Mouse (Mus musculus): ENCODE results near the gene Tti1. TPM values are rescaled to one million over a fixed set of nuclear protein-coding genes. Genes with fewer than 3 reads are reported as not detected.

Tti1 gene
- 24.5 and 25.6 TPM in 2 replicates for polyA plus RNA-seq (2014; fragmentation: Nextera tagmentation; extraction: Ambion mirVana)

DNA sequence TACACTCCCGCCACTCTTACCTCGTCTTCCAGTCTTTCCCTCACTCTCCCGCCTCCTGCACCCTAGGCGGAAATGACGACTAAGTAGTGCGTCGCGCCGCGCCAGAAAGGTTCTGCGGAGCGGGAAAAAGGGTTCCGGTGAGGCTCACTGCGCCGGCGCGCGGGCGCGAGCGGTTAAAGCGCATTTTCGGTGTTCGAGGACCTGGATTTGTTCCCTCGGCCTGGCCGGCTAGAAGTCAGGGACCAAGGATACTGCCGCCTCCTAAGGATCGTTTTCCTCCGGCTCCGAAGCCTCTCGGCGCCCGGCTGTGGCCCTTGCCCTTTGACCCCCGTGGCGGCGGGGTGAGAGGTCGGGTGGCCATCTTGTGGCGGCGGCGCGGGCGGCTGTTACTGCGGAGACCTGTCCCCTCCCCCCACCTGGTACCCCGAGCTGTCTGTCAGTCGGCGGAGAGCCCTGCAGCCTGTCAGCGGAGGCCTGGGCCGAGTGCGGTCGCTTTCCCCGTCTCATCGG lies at the start of gene Tti1, which contains the start of gene Rprd1b:
Tti1 (minus strand) TSS at position 80 of the 510 bp plus-strand sequence.
Rprd1b (plus strand) TSS at position 144 of the 510 bp plus-strand sequence.
- H3K4me1 ChIP-seq (ENCODE audit: control insufficient read depth, insufficient read depth, low read length), result peaks cover 23% of the 10 kb centered on the region
- peak; percentile 92 for ATAC-seq (replicated peaks; ENCODE audit: insufficient number of reproducible peaks, low FRiP score, low TSS enrichment)
- no peaks in the 10 kb centered on the region for H3K9me3 ChIP-seq (replicated peaks; ENCODE audit: control insufficient read depth, low read length)
- H3K36me3 ChIP-seq (ENCODE audit: control insufficient read depth, insufficient read depth, low read length), result no peaks in the 10 kb centered on the region
- WGBS (ENCODE audit: insufficient replicate concordance), result under 1% methylated on average over 46 of the region's 52 CpGs
- H3K27ac ChIP-seq (ENCODE audit: low read depth, low read length), result peak within 1 kb of the TSS; percentile 96
- peak within 1 kb of the TSS; percentile 91 for H3K4me3 ChIP-seq (ENCODE audit: low read depth, low read length)
- H3K4me2 ChIP-seq, result peak within 1 kb of the TSS; percentile 83
- no peaks in the 10 kb centered on the region for H3K27me3 ChIP-seq (ENCODE audit: control insufficient read depth, insufficient read depth, low read length)
- peak within 1 kb of the TSS; percentile 94 for H3K9ac ChIP-seq (ENCODE audit: low read depth, low read length)

DNA sequence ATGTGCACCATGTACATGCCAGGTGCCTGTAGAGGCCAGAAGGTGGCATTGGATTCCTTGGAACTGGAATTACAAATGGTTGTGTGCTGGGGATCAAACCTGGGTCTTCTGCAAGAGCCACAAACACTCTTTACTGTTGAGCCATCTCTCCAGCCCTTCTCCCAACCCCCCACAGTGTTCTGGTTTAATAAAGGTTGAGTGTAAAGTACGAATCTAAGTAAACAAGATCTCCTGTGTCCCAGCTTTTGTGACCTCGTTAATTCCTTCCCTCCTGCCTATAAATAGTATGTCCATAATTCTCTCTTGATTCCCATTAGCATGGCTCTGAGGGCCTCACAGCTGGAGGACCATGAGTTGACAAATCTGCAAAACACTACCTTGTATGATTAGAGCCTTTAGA lies 49.7 kb upstream of the Tti1 start:
- Histone ChIP-seq H3K4me2 (no peak overlapping the region), H3K36me3 (ENCODE audit: control insufficient read depth, insufficient read depth, low read length) (peaks cover 11% of the 10 kb centered on the region), H3K27me3 (ENCODE audit: control insufficient read depth, insufficient read depth, low read length) (no peaks in the 10 kb centered on the region), H3K9me3 (replicated peaks; ENCODE audit: control insufficient read depth, low read length) (no peaks in the 10 kb centered on the region), H3K4me3 (ENCODE audit: low read depth, low read length) (no peak overlapping the region), H3K4me1 (ENCODE audit: control insufficient read depth, insufficient read depth, low read length) (0 out of 2 replicates have a peak, but pooled peaks cover 3% of the 10 kb centered on the region), H3K27ac (ENCODE audit: low read depth, low read length) (no peak overlapping the region), H3K9ac (ENCODE audit: low read depth, low read length) (no peak overlapping the region)
- no peak for ATAC-seq (replicated peaks; ENCODE audit: insufficient number of reproducible peaks, low FRiP score, low TSS enrichment)
- 76% methylated on average over 2 of the region's 2 CpGs for WGBS (ENCODE audit: insufficient replicate concordance)

- WGBS (ENCODE audit: insufficient replicate concordance), result 89% methylated on average over 6 of the region's 6 CpGs
- Histone ChIP-seq H3K27me3 (ENCODE audit: control insufficient read depth, insufficient read depth, low read length) (no peaks in the 10 kb centered on the region), H3K4me2 (no peak overlapping the region), H3K36me3 (ENCODE audit: control insufficient read depth, insufficient read depth, low read length) (peaks cover 11% of the 10 kb centered on the region), H3K4me3 (ENCODE audit: low read depth, low read length) (no peak overlapping the region), H3K27ac (ENCODE audit: low read depth, low read length) (no peak overlapping the region), H3K9me3 (replicated peaks; ENCODE audit: control insufficient read depth, low read length) (no peaks in the 10 kb centered on the region), H3K4me1 (ENCODE audit: control insufficient read depth, insufficient read depth, low read length) (peaks cover 6% of the 10 kb centered on the region), H3K9ac (ENCODE audit: low read depth, low read length) (no peak overlapping the region)
- no peak for ATAC-seq (replicated peaks; ENCODE audit: insufficient number of reproducible peaks, low FRiP score, low TSS enrichment)
Observed at GRCm38 (mm10) chr2:158076690-158077089, 48.5 kb upstream of the Tti1 start.

DNA sequence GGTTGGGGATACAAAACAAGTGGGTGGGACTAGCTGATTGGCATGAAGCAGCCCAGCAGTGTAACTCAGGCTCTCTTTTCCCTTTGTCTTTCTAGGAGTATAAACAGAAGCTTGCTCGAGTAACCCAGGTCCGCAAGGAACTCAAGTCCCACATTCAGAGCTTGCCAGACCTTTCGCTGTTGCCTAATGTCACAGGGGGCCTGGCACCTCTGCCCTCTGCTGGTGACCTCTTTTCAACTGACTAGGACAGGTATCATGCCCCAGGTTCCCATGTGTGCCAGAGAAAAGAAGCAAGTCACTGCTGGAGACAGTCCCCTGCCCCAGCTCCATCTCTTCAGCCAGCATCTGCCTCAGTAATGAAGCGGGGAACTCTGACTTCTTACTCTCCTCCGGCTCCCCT lies 46.6 kb upstream of the Tti1 start:
- WGBS (ENCODE audit: insufficient replicate concordance), result 90% methylated on average over 5 of the region's 5 CpGs
- Histone ChIP-seq H3K4me3 (ENCODE audit: low read depth, low read length) (no peak overlapping the region), H3K4me2 (no peak overlapping the region), H3K36me3 (ENCODE audit: control insufficient read depth, insufficient read depth, low read length) (peaks cover 11% of the 10 kb centered on the region), H3K9me3 (replicated peaks; ENCODE audit: control insufficient read depth, low read length) (no peaks in the 10 kb centered on the region), H3K9ac (ENCODE audit: low read depth, low read length) (no peak overlapping the region), H3K4me1 (ENCODE audit: control insufficient read depth, insufficient read depth, low read length) (peaks cover 17% of the 10 kb centered on the region), H3K27ac (ENCODE audit: low read depth, low read length) (no peak overlapping the region), H3K27me3 (ENCODE audit: control insufficient read depth, insufficient read depth, low read length) (no peaks in the 10 kb centered on the region)
- no peak for ATAC-seq (replicated peaks; ENCODE audit: insufficient number of reproducible peaks, low FRiP score, low TSS enrichment)

DNA sequence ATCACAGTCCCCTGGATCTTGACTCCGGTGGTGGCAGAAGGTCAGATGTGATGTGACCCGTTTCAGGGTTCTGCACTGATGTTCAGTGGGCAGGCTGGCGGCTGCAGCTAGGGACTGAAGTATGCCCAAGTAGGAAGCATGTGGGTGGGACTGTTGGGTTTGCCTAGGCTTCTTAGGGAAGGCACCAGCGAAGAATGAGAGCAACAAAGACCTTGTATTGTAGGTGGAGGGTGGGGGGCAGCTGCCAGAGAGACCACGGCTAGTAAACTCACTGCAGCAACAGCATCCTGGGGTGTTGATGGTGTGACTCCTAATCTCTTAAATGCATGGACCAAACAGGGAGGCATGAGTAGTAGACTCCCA lies 43.4 kb upstream of the Tti1 start:
- no peak overlapping the region for H3K9ac ChIP-seq (ENCODE audit: low read depth, low read length)
- H3K36me3 ChIP-seq (ENCODE audit: control insufficient read depth, insufficient read depth, low read length), result peaks cover 8% of the 10 kb centered on the region
- peak overlapping the region; percentile 60 for H3K27ac ChIP-seq (ENCODE audit: low read depth, low read length)

DNA sequence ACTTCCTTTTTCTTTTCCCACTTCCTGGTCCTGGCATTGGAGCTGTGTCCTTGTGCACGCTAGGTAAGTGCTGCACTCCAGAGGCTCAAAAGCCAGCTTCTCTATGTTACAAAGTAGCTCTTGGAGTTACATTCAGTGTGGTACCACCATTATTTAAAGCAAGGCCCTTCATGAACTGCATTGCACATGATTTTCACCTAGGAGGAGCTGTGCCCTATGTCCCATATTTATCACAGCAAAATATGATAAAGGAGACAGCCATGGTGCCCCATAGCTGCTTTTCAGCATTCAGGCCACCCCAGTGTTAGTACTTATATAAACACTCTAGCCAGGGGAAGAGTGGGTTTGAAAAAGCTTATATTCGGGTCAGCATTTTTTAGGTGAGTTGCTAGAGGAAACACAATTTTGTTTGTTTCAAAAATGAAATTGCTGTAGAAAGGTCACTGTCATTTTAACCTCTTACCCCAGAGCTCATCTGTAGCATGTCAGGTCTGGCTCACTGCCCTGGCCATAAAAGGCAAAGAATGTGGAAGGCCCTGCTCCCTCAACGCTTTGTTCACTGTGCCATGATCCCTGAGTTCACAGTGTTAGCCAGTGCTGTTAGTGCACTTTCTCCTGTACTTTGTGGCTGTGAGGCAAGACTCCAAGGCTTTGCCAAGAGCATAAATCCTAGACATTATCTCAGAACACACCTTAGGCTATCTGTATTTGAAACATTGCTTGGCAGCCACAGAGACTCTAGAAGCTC lies 42.8 kb upstream of the Tti1 start:
- no peak for ATAC-seq (replicated peaks; ENCODE audit: insufficient number of reproducible peaks, low FRiP score, low TSS enrichment)
- Histone ChIP-seq H3K27me3 (ENCODE audit: control insufficient read depth, insufficient read depth, low read length) (no peaks in the 10 kb centered on the region), H3K4me1 (ENCODE audit: control insufficient read depth, insufficient read depth, low read length) (peaks cover 24% of the 10 kb centered on the region), H3K36me3 (ENCODE audit: control insufficient read depth, insufficient read depth, low read length) (peaks cover 5% of the 10 kb centered on the region; the same call in 1 of the 2 replicates), H3K9ac (ENCODE audit: low read depth, low read length) (no peak overlapping the region), H3K9me3 (replicated peaks; ENCODE audit: control insufficient read depth, low read length) (no peaks in the 10 kb centered on the region), H3K27ac (ENCODE audit: low read depth, low read length) (peak overlapping the region; percentile 60), H3K4me2 (no peak overlapping the region), H3K4me3 (ENCODE audit: low read depth, low read length) (no peak overlapping the region)
- 61% methylated on average over 3 of the region's 3 CpGs for WGBS (ENCODE audit: insufficient replicate concordance)

More for the DNA sequence above, 43.4 kb upstream of the Tti1 start:
- H3K4me3 ChIP-seq (ENCODE audit: low read depth, low read length), result no peak overlapping the region
- no peak overlapping the region for H3K4me2 ChIP-seq
- ATAC-seq (replicated peaks; ENCODE audit: insufficient number of reproducible peaks, low FRiP score, low TSS enrichment), result no peak
- 78% methylated on average over 5 of the region's 5 CpGs for WGBS (ENCODE audit: insufficient replicate concordance)
- peaks cover 20% of the 10 kb centered on the region for H3K4me1 ChIP-seq (ENCODE audit: control insufficient read depth, insufficient read depth, low read length)
- no peaks in the 10 kb centered on the region for H3K9me3 ChIP-seq (replicated peaks; ENCODE audit: control insufficient read depth, low read length)
- no peaks in the 10 kb centered on the region for H3K27me3 ChIP-seq (ENCODE audit: control insufficient read depth, insufficient read depth, low read length)

- no peaks in the 10 kb centered on the region for H3K27me3 ChIP-seq (ENCODE audit: control insufficient read depth, insufficient read depth, low read length)
- H3K9me3 ChIP-seq (replicated peaks; ENCODE audit: control insufficient read depth, low read length), result no peaks in the 10 kb centered on the region
- no peak overlapping the region for H3K4me2 ChIP-seq
- H3K4me3 ChIP-seq (ENCODE audit: low read depth, low read length), result no peak overlapping the region
- no peak overlapping the region for H3K9ac ChIP-seq (ENCODE audit: low read depth, low read length)
- H3K4me1 ChIP-seq (ENCODE audit: control insufficient read depth, insufficient read depth, low read length), result peaks cover 37% of the 10 kb centered on the region
- H3K27ac ChIP-seq (ENCODE audit: low read depth, low read length), result no peak overlapping the region
- H3K36me3 ChIP-seq (ENCODE audit: control insufficient read depth, insufficient read depth, low read length), result peaks cover 3% of the 10 kb centered on the region
- ATAC-seq (replicated peaks; ENCODE audit: insufficient number of reproducible peaks, low FRiP score, low TSS enrichment), result no peak
Observed at GRCm38 (mm10) chr2:158068444-158068971, 40.3 kb upstream of the Tti1 start.

- Histone ChIP-seq H3K4me1 (ENCODE audit: control insufficient read depth, insufficient read depth, low read length) (peaks cover 37% of the 10 kb centered on the region), H3K4me2 (no peak overlapping the region; the same call in 1 of the 2 replicates), H3K9me3 (replicated peaks; ENCODE audit: control insufficient read depth, low read length) (no peaks in the 10 kb centered on the region), H3K4me3 (ENCODE audit: low read depth, low read length) (no peak overlapping the region), H3K36me3 (ENCODE audit: control insufficient read depth, insufficient read depth, low read length) (peaks cover 3% of the 10 kb centered on the region; the same call in 1 of the 2 replicates), H3K27ac (ENCODE audit: low read depth, low read length) (peak overlapping the region; percentile 80), H3K9ac (ENCODE audit: low read depth, low read length) (no peak overlapping the region), H3K27me3 (ENCODE audit: control insufficient read depth, insufficient read depth, low read length) (no peaks in the 10 kb centered on the region)
- ATAC-seq (replicated peaks; ENCODE audit: insufficient number of reproducible peaks, low FRiP score, low TSS enrichment), result no peak
- WGBS (ENCODE audit: insufficient replicate concordance), result 95% methylated on average over 5 of the region's 5 CpGs
Observed at GRCm38 (mm10) chr2:158067260-158067824, 39.1 kb upstream of the Tti1 start.

All from heart, embryonic 11.5 days (tissue).